Mouse (Mus musculus) right cerebral cortex, adult 2 months (tissue): ENCODE measurements at regions not wholly inside any gene's neighbourhood (a gene's known extent, or its start where the extent isn't known, plus 50 kb on each side); places are given as distances from the start of the nearest gene placed in this dataset.
A peak's percentile ranks its signal among the peaks of the same experiment; 100 is the strongest.
"Not testable (repeated sequence)": the region's sequence is repeated elsewhere in the genome, so short reads cannot be mapped to it uniquely, and the experiment has no call there.

ENCODE experiments used
- DNase-seq, 2 experiments: peaks; one replicate each; pipeline ENCODE4 v3.0.0; 2021 to 2022; ENCODE audit warnings: low spot score in 2 of 2

GRCm38 (mm10) chr16:82430384-82430783, 397.8 kb upstream of the Gm21833 start:
- no peak for DNase-seq

- DNase-seq: no peak
Measured at GRCm38 (mm10) chr16:82431075-82431474, 397.1 kb upstream of the Gm21833 start.

GRCm38 (mm10) chr16:82431811-82432210, 396.4 kb upstream of the Gm21833 start:
- DNase-seq: peak; percentile 47 to 59

GRCm38 (mm10) chr16:82460872-82461271, 367.3 kb upstream of the Gm21833 start:
- DNase-seq: no peak

- DNase-seq: no peak
Measured at GRCm38 (mm10) chr16:82470736-82471387, 357.3 kb upstream of the Gm21833 start.

- no peak for DNase-seq
Measured at GRCm38 (mm10) chr16:82520406-82520805, 307.8 kb upstream of the Gm21833 start.

GRCm38 (mm10) chr16:82521582-82521981, 306.6 kb upstream of the Gm21833 start:
- DNase-seq: no peak

GRCm38 (mm10) chr16:82564361-82564760, 263.8 kb upstream of the Gm21833 start:
- DNase-seq: peak; percentile 11 to 12

GRCm38 (mm10) chr16:82596461-82596860, 231.7 kb upstream of the Gm21833 start:
- not testable (repeated sequence) for DNase-seq

GRCm38 (mm10) chr16:82602038-82602437, 226.1 kb upstream of the Gm21833 start:
- no peak for DNase-seq
